Mouse (Mus musculus) ES-Bruce4 (cell line): ENCODE results near the gene Gm49384. TPM values are rescaled to one million over a fixed set of nuclear protein-coding genes. Genes with fewer than 3 reads are reported as not detected.

Source experiments
- H3K27ac ChIP-seq: 2 replicates; pipeline ENCODE4 v1.5.1; 2012; ENCODE audit warnings: low read length, inconsistent platforms; ENCODE audit not compliant: insufficient read depth
- H3K27me3 ChIP-seq: 2 replicates; pipeline ENCODE4 v1.6.1; 2012; ENCODE audit warnings: mild to moderate bottlenecking, low read length, inconsistent platforms; ENCODE audit not compliant: control insufficient read depth, poor library complexity, insufficient read depth, severe bottlenecking
- H3K36me3 ChIP-seq: 2 replicates; pipeline ENCODE4 v1.6.1; 2012; ENCODE audit warnings: inconsistent platforms, mild to moderate bottlenecking, low read length, moderate library complexity; ENCODE audit not compliant: control insufficient read depth, poor library complexity, insufficient read depth, severe bottlenecking
- H3K4me1 ChIP-seq: one replicate; pipeline ENCODE4 v1.8.1; 2011; ENCODE audit warnings: low read length; ENCODE audit not compliant: control insufficient read depth, insufficient read depth
- H3K4me3 ChIP-seq: 2 replicates; pipeline ENCODE4 v1.5.1; 2011; ENCODE audit warnings: low read depth, mild to moderate bottlenecking, low read length
- H3K9ac ChIP-seq: 2 replicates; pipeline ENCODE4 v1.6.1; 2012; ENCODE audit warnings: low read depth, mild to moderate bottlenecking, inconsistent platforms; ENCODE audit not compliant: poor library complexity, severe bottlenecking
- H3K9me3 ChIP-seq: replicated peaks from 2 replicates; pipeline ENCODE4 v1.6.1; 2012; ENCODE audit warnings: mild to moderate bottlenecking, low read length, inconsistent platforms; ENCODE audit not compliant: control insufficient read depth, poor library complexity, insufficient read depth, severe bottlenecking
- CTCF ChIP-seq: IDR thresholded peaks from one replicate; pipeline ENCODE4 v1.8.1; 2011; ENCODE audit warnings: low read depth, low read length
- EP300 ChIP-seq: IDR thresholded peaks from 2 replicates; pipeline ENCODE4 v1.6.1; 2011; ENCODE audit warnings: low read depth, low read length; ENCODE audit not compliant: insufficient read depth
- POLR2A ChIP-seq: IDR thresholded peaks from one replicate; pipeline ENCODE4 v1.8.1; 2011; ENCODE audit warnings: low read length; ENCODE audit not compliant: insufficient read depth
- polyA plus RNA-seq: library from polyadenylated mRNA; stranded (reverse); fragments of >200 nt; gene quantifications from 2 replicates; pipeline ENCODE4 v1.2.4, GENCODE M21; 2011; ENCODE audit warnings: low read depth; ENCODE audit not compliant: missing spikeins, insufficient read depth, insufficient read length

Gm49384 gene
- polyA plus RNA-seq, 1 experiment = 32.7 TPM

DNA sequence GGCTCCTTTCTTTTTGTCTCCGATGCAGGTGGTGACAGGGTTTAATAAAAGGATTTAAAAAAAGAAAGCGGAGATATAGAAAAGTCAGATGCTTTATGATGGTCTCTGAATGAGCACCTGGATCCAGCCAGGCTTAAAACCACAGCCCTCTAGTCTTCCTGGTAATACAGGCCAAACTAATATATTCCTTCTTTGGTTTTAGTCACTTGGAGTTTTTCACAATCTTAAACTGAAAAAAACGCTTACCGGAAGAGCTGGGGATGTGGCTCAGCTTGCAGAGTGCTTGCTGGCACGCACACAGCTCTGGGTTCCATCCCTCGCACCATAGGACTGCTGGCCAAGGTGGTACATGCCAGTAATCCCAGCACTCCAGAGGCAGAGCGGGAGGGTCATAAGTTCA lies 12.5 kb upstream of the Gm49384 start:
- Histone ChIP-seq H3K36me3 (peaks cover 11% of the 10 kb centered on the region), H3K4me1 (no peaks in the 10 kb centered on the region), H3K4me3 (no peak overlapping the region), H3K9me3 (no peaks in the 10 kb centered on the region), H3K27me3 (no peaks in the 10 kb centered on the region), H3K9ac (no peak overlapping the region), H3K27ac (no peak overlapping the region)
- TF ChIP-seq CTCF (no peak), EP300 (no peak), POLR2A (no peak)

DNA sequence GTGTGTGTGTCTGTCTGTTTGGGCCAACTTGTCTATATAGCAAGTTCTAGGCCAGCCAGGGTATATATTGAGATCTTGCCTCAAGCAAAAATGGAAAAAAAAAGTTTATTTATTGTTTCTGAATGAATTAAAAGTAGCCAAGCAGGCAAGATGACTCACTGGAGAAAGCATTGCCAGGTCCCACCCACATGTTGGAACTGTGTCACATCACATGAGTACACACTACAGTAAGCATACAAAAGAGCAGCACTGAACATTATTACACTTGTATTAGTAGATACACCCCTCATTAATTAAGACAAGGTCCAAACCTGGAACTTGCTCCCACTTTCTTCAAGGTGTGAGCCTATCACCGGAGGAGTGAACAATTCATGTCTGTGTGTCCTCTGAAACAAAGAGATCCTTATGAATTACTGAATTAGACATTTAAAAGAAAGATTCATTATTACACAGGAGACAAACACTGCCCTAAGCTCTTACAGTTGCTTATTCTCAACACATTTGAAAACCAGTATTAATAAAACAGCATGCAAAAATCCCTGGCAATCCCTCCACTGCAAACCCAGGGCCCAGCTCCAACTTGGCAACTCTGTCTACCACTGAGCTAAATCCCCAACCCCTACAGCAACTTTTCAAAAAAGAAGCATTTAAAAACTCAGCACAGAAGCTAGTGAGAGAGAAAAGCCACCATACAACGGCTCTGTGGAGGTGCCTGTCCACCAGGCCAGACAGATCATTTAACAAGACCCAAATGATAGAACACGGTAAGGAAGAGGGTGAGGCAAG lies 11.1 kb upstream of the Gm49384 start:
- Histone ChIP-seq H3K9ac (no peak overlapping the region), H3K4me1 (no peaks in the 10 kb centered on the region), H3K4me3 (no peak overlapping the region), H3K36me3 (peaks cover 11% of the 10 kb centered on the region), H3K27ac (no peak overlapping the region), H3K27me3 (no peaks in the 10 kb centered on the region), H3K9me3 (no peaks in the 10 kb centered on the region)
- no peak for TF ChIP-seq POLR2A
- TF ChIP-seq CTCF = no peak
- no peak for TF ChIP-seq EP300

DNA sequence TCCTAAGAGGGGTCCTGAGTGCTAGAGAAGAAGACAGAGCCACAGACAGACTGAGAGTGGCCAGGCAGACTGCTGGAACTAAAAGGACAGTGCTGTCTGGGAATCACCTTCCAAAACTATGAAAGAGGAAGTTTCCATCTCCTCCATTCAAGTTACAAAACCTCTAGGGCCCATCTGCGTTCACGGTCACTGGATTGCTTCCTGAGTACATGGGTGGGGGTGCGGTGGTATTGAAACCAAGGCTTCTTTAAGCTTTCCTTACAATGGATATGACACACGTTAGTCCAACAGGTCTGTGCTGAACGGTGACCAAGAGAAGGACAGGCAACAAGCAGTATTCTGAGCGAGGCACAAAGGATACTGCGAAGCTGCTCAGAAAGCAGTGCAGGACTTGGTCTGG lies 10.3 kb upstream of the Gm49384 start:
- TF ChIP-seq CTCF (no peak), EP300 (no peak), POLR2A (no peak)
- Histone ChIP-seq H3K27ac (no peak overlapping the region), H3K9me3 (no peaks in the 10 kb centered on the region), H3K9ac (no peak overlapping the region), H3K27me3 (no peaks in the 10 kb centered on the region), H3K4me1 (no peaks in the 10 kb centered on the region), H3K4me3 (no peak overlapping the region), H3K36me3 (peaks cover 11% of the 10 kb centered on the region)

DNA sequence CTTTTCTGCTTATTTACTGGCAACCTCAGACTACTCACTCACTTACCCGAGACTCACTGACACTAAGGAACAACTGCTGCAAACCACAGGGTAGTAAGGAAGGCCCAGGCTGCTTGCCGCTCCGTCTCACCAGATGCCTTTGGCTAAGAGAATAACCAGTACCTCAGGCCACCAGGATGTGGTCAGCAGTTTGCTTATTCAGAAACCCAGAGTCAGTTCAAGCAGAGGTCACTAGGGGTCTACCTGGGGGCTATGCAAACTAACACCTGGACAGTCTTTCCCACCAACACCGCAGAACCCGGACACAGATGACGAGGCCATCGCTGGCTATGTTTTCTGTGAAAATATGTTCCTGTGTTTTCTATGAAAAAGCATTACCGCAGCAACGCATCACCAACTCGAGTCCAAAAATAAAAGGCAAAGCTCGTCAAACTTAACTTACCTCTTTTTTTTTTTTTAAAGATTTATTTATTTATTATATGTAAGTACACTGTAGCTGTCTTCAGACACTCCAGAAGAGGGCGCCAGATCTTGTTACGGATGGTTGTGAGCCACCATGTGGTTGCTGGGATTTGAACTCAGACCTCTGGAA lies 9.2 kb upstream of the Gm49384 start:
- Histone ChIP-seq H3K36me3 (peaks cover 11% of the 10 kb centered on the region), H3K4me3 (no peak overlapping the region), H3K9ac (no peak overlapping the region), H3K27ac (no peak overlapping the region), H3K4me1 (no peaks in the 10 kb centered on the region), H3K9me3 (no peaks in the 10 kb centered on the region), H3K27me3 (no peaks in the 10 kb centered on the region)
- TF ChIP-seq POLR2A = no peak
- no peak for TF ChIP-seq CTCF
- TF ChIP-seq EP300 = no peak

DNA sequence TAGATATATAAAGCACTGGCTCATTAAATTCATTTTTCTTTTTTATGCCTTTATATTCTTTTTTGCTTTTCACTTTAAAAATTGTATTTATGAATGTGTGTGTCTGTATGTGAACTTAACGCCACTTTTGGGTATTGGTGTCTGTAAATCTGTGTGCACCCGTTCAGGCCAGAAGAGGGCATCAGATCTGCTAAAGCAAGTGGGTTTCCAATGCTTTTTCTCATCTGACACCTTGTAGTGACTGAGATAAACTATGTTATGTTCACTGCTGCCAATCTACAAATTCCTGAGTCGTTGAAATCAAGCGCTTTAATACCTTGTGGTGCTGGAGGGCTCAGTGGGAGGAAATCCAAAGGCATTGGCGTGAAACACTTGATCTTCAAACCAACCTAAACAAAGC lies 7.0 kb upstream of the Gm49384 start:
- Histone ChIP-seq H3K4me1 (no peaks in the 10 kb centered on the region), H3K4me3 (no peak overlapping the region), H3K9me3 (no peaks in the 10 kb centered on the region), H3K9ac (peak overlapping the region; percentile 5; the same call in 1 of the 2 replicates), H3K36me3 (peaks cover 12% of the 10 kb centered on the region), H3K27me3 (no peaks in the 10 kb centered on the region), H3K27ac (0 out of 2 replicates have a peak overlapping the region, but pooled peaks have one; percentile 6)
- TF ChIP-seq POLR2A = no peak
- TF ChIP-seq CTCF = no peak
- TF ChIP-seq EP300 = no peak
